Mouse (Mus musculus) liver, adult 2 months (tissue): ENCODE measurements at regions not wholly inside any gene's neighbourhood (a gene's known extent, or its start where the extent isn't known, plus 50 kb on each side); places are given as distances from the start of the nearest gene placed in this dataset.

Source experiments
- DNase-seq: peaks from one replicate; pipeline ENCODE4 v3.0.0-alpha.2; 2011; ENCODE audit warnings: low read depth, low spot score; ENCODE audit errors: extremely low read depth
- H3K27ac ChIP-seq: fragments of 200-500 bp; replicated peaks from 2 replicates; pipeline ENCODE4 v1.5.1; 2012; ENCODE audit warnings: low read depth, mild to moderate bottlenecking, control low read depth, inconsistent platforms, low read length; ENCODE audit not compliant: insufficient read depth
- H3K27me3 ChIP-seq: fragments of 200-500 bp; 2 replicates; pipeline ENCODE4 v1.6.1; 2012; ENCODE audit warnings: mild to moderate bottlenecking, moderate library complexity, low read length, inconsistent platforms; ENCODE audit not compliant: control insufficient read depth, insufficient read depth
- H3K36me3 ChIP-seq: fragments of 200-500 bp; 2 replicates; pipeline ENCODE4 v1.6.1; 2012; ENCODE audit warnings: low read length, inconsistent platforms; ENCODE audit not compliant: control insufficient read depth, insufficient read depth
- H3K4me1 ChIP-seq: fragments of 200-500 bp; 2 replicates; pipeline ENCODE4 v1.6.1; 2011; ENCODE audit warnings: low read length; ENCODE audit not compliant: control insufficient read depth, insufficient read depth
- H3K4me3 ChIP-seq: fragments of 200-500 bp; 2 replicates; pipeline ENCODE4 v1.5.1; 2011; ENCODE audit warnings: low read depth, mild to moderate bottlenecking, control low read depth, low read length, moderate library complexity; ENCODE audit not compliant: insufficient read depth
- H3K79me2 ChIP-seq: fragments of 200-500 bp; 2 replicates; pipeline ENCODE4 v1.6.1; 2012; ENCODE audit warnings: inconsistent platforms, mild to moderate bottlenecking, low read length, moderate library complexity; ENCODE audit not compliant: control insufficient read depth, insufficient read depth
- H3K9ac ChIP-seq: fragments of 200-500 bp; 2 replicates; pipeline ENCODE4 v1.6.1; 2012; ENCODE audit warnings: low read depth, mild to moderate bottlenecking, control low read depth, inconsistent platforms, low read length
- CTCF ChIP-seq: fragments of 200-500 bp; IDR thresholded peaks from 2 replicates; pipeline ENCODE4 v1.5.1; 2011; ENCODE audit warnings: low read depth, low read length, control low read depth
- POLR2A ChIP-seq: fragments of 200-500 bp; IDR thresholded peaks from 2 replicates; pipeline ENCODE4 v1.6.1; 2011; ENCODE audit warnings: low read length, control low read depth; ENCODE audit not compliant: insufficient read depth; ENCODE audit errors: extremely low read depth
- WGBS: fragments of 180-500 bp; shearing (Covaris S2); methylation state at CpG from one replicate; pipeline ENCODE4 v1.1.7; 2018; 5-methylcytosine and 5-hydroxymethylcytosine counted together

- H3K4me1 ChIP-seq = peaks cover 7% of the 10 kb centered on the region; the same call in 1 of the 2 replicates
- peak overlapping the region; percentile 10; the same call in 1 of the 2 replicates for H3K27ac ChIP-seq
Observed at GRCm38 (mm10) chr16:77405181-77405818, 196.6 kb downstream of the Gm11146 start.

GRCm38 (mm10) chr16:77402711-77403280 lies 199.1 kb downstream of the Gm11146 start:
- H3K9ac ChIP-seq = no peak overlapping the region
- H3K4me1 ChIP-seq = peaks cover 17% of the 10 kb centered on the region
- H3K27ac ChIP-seq = no peak overlapping the region
- H3K4me3 ChIP-seq = peak overlapping the region; percentile 46; the same call in 1 of the 2 replicates
- no peaks in the 10 kb centered on the region for H3K27me3 ChIP-seq
- DNase-seq = peak; percentile 83
- H3K79me2 ChIP-seq = no peaks in the 10 kb centered on the region
- no peaks in the 10 kb centered on the region for H3K36me3 ChIP-seq
- 35% methylated on average over 7 of the region's 7 CpGs for WGBS
- no peak for TF ChIP-seq POLR2A

More at GRCm38 (mm10) chr16:77405181-77405818, 196.6 kb downstream of the Gm11146 start:
- no peaks in the 10 kb centered on the region for H3K36me3 ChIP-seq
- H3K27me3 ChIP-seq = no peaks in the 10 kb centered on the region
- peak overlapping the region; percentile 21; the same call in 1 of the 2 replicates for H3K9ac ChIP-seq
- H3K4me3 ChIP-seq = peak overlapping the region; percentile 13; the same call in 1 of the 2 replicates
- DNase-seq = peak; percentile 66
- WGBS = 21% methylated on average over 8 of the region's 8 CpGs
- no peak for TF ChIP-seq CTCF
- TF ChIP-seq POLR2A = no peak
- no peaks in the 10 kb centered on the region for H3K79me2 ChIP-seq

- DNase-seq = no peak
- H3K36me3 ChIP-seq = no peaks in the 10 kb centered on the region
- H3K4me1 ChIP-seq = peaks cover 17% of the 10 kb centered on the region
- H3K79me2 ChIP-seq = no peaks in the 10 kb centered on the region
- no peak overlapping the region for H3K27ac ChIP-seq
- H3K9ac ChIP-seq = no peak overlapping the region
- 73% methylated on average over 4 of the region's 4 CpGs for WGBS
- TF ChIP-seq POLR2A (no peak), CTCF (no peak)
- no peak overlapping the region for H3K4me3 ChIP-seq
- no peaks in the 10 kb centered on the region for H3K27me3 ChIP-seq
Observed at GRCm38 (mm10) chr16:77401185-77401943, 200.5 kb downstream of the Gm11146 start.

GRCm38 (mm10) chr16:77400276-77400891 lies 201.5 kb downstream of the Gm11146 start:
- no peak for TF ChIP-seq POLR2A
- TF ChIP-seq CTCF = no peak
- Histone ChIP-seq H3K4me1 (peaks cover 14% of the 10 kb centered on the region), H3K9ac (peak overlapping the region; percentile 9; the same call in 1 of the 2 replicates), H3K79me2 (no peaks in the 10 kb centered on the region), H3K27ac (peak overlapping the region; percentile 32; the same call in 1 of the 2 replicates), H3K4me3 (peak overlapping the region; percentile 11), H3K36me3 (no peaks in the 10 kb centered on the region), H3K27me3 (no peaks in the 10 kb centered on the region)
- no peak for DNase-seq
- WGBS = 23% methylated on average over 13 of the region's 13 CpGs

GRCm38 (mm10) chr16:77399846-77400275 lies 202.0 kb downstream of the Gm11146 start:
- no peaks in the 10 kb centered on the region for H3K27me3 ChIP-seq
- H3K27ac ChIP-seq = peak overlapping the region; percentile 32; the same call in 1 of the 2 replicates
- no peaks in the 10 kb centered on the region for H3K79me2 ChIP-seq
- 57% methylated on average over 10 of the region's 10 CpGs for WGBS
- peak overlapping the region; percentile 11; the same call in 1 of the 2 replicates for H3K4me3 ChIP-seq
- no peak for TF ChIP-seq CTCF
- TF ChIP-seq POLR2A = no peak
- no peak overlapping the region for H3K9ac ChIP-seq
- no peaks in the 10 kb centered on the region for H3K36me3 ChIP-seq
- no peak for DNase-seq
- peaks cover 12% of the 10 kb centered on the region for H3K4me1 ChIP-seq
